Mouse (Mus musculus) lung, embryonic 14.5 days (tissue): ENCODE measurements around the gene Lcp2. TPM values are rescaled to one million over a fixed set of nuclear protein-coding genes. Genes with fewer than 3 reads are reported as not detected.
"Not testable (repeated sequence)": the region's sequence is repeated elsewhere in the genome, so short reads cannot be mapped to it uniquely, and the experiment has no call there.

ENCODE experiments used
- ATAC-seq: fragments of 200-750 bp; cut with Nextera tagmentation; 2 replicates; pipeline ENCODE4 v1.8.0; 2017; ENCODE audit warnings: mild to moderate bottlenecking, moderate TSS enrichment, moderate library complexity; ENCODE audit not compliant: insufficient read depth
- DNase-seq: peaks from one replicate; pipeline ENCODE4 v3.0.0-alpha.2; 2015
- H3K27ac ChIP-seq: fragments of 300-500 bp; sonication (generic); 2 replicates; pipeline ENCODE4 v1.5.1; 2014; ENCODE audit warnings: low read depth, mild to moderate bottlenecking, moderate library complexity
- H3K27me3 ChIP-seq: fragments of 300-500 bp; sonication (generic); 2 replicates; pipeline ENCODE4 v1.6.1; 2014; ENCODE audit warnings: low read length, control low read depth; ENCODE audit not compliant: insufficient read depth
- H3K36me3 ChIP-seq: fragments of 300-500 bp; sonication (generic); 2 replicates; pipeline ENCODE4 v1.6.1; 2014; ENCODE audit warnings: control low read depth; ENCODE audit not compliant: insufficient read depth
- H3K4me1 ChIP-seq: fragments of 300-500 bp; sonication (generic); 2 replicates; pipeline ENCODE4 v1.6.1; 2014; ENCODE audit warnings: antibody characterized with exemption, control low read depth; ENCODE audit not compliant: insufficient read depth
- H3K4me2 ChIP-seq: fragments of 300-500 bp; sonication (generic); 2 replicates; pipeline ENCODE4 v1.6.1; 2014; ENCODE audit warnings: mild to moderate bottlenecking
- H3K4me3 ChIP-seq: fragments of 300-500 bp; sonication (generic); 2 replicates; pipeline ENCODE4 v1.5.1; 2014; ENCODE audit warnings: low read depth, low read length
- H3K9ac ChIP-seq: fragments of 300-500 bp; sonication (generic); 2 replicates; pipeline ENCODE4 v1.6.1; 2014
- H3K9me3 ChIP-seq: fragments of 300-500 bp; sonication (generic); 2 replicates; pipeline ENCODE4 v1.6.1; 2016; ENCODE audit warnings: low read depth, low read length, control low read depth
- CTCF ChIP-seq: IDR thresholded peaks from 2 replicates; pipeline ENCODE4 v1.5.1; 2016; ENCODE audit warnings: antibody characterized with exemption, low read depth
- WGBS: fragments of 180-500 bp; shearing (Covaris S2); extraction: QIAGEN DNeasy Blood & Tissue Kit; methylation state at CpG from one replicate; pipeline ENCODE4 v1.1.7; 2014; 5-methylcytosine and 5-hydroxymethylcytosine counted together
- polyA plus RNA-seq: library from polyadenylated mRNA; unstranded; fragments of >200 nt; fragmentation: Nextera tagmentation; extraction: Ambion mirVana; gene quantifications from 2 replicates; pipeline ENCODE4 v1.2.1, GENCODE M21; 2014

Gene Lcp2
- polyA plus RNA-seq, 1 experiment from 2014 or later = 4.0 TPM

- no peaks in the 10 kb centered on the region for H3K4me1 ChIP-seq
- ATAC-seq = no peak
- TF ChIP-seq CTCF = no peak
- no peak overlapping the region for H3K4me3 ChIP-seq
- H3K27me3 ChIP-seq = no peaks in the 10 kb centered on the region
- H3K9me3 ChIP-seq = no peaks in the 10 kb centered on the region
- no peak overlapping the region for H3K27ac ChIP-seq
- H3K4me2 ChIP-seq = no peak overlapping the region
- WGBS = 51% methylated on average over 2 of the region's 2 CpGs
- H3K9ac ChIP-seq = no peak overlapping the region
- no peaks in the 10 kb centered on the region for H3K36me3 ChIP-seq
- no peak for DNase-seq
Observed at GRCm38 (mm10) chr11:34113760-34114159, 67.0 kb downstream of the Lcp2 start.

- H3K4me3 ChIP-seq = no peak overlapping the region
- H3K4me2 ChIP-seq = no peak overlapping the region
- ATAC-seq (no peak), DNase-seq (peak; percentile 8)
- TF ChIP-seq CTCF = no peak
- H3K4me1 ChIP-seq = no peaks in the 10 kb centered on the region
- H3K36me3 ChIP-seq = no peaks in the 10 kb centered on the region
- H3K9ac ChIP-seq = no peak overlapping the region
- whole genome bisulfite sequencing = 27% methylated on average over 2 of the region's 2 CpGs
- no peaks in the 10 kb centered on the region for H3K9me3 ChIP-seq
- H3K27ac ChIP-seq = no peak overlapping the region
- H3K27me3 ChIP-seq = no peaks in the 10 kb centered on the region
Observed at GRCm38 (mm10) chr11:34116572-34117135, 69.9 kb downstream of the Lcp2 start.

GRCm38 (mm10) chr11:34117581-34117980 is 70.9 kb downstream of the Lcp2 start:
- no peak for ATAC-seq
- H3K4me2 ChIP-seq = no peak overlapping the region
- no peaks in the 10 kb centered on the region for H3K9me3 ChIP-seq
- no peaks in the 10 kb centered on the region for H3K27me3 ChIP-seq
- H3K36me3 ChIP-seq = no peaks in the 10 kb centered on the region
- no peak for TF ChIP-seq CTCF
- no peak overlapping the region for H3K9ac ChIP-seq
- no peak for DNase-seq
- no peaks in the 10 kb centered on the region for H3K4me1 ChIP-seq
- 77% methylated on average over 3 of the region's 3 CpGs for WGBS
- H3K4me3 ChIP-seq = no peak overlapping the region
- no peak overlapping the region for H3K27ac ChIP-seq

- ATAC-seq = no peak
- Histone ChIP-seq H3K4me3 (no peak overlapping the region), H3K9me3 (no peaks in the 10 kb centered on the region), H3K4me1 (no peaks in the 10 kb centered on the region), H3K36me3 (no peaks in the 10 kb centered on the region), H3K27me3 (no peaks in the 10 kb centered on the region), H3K27ac (no peak overlapping the region), H3K9ac (no peak overlapping the region), H3K4me2 (no peak overlapping the region)
- TF ChIP-seq CTCF = no peak
- no peak for DNase-seq
- 70% methylated on average over 3 of the region's 3 CpGs for WGBS
Observed at GRCm38 (mm10) chr11:34118319-34118718, 71.6 kb downstream of the Lcp2 start.

GRCm38 (mm10) chr11:34123147-34123546 is 76.4 kb downstream of the Lcp2 start:
- Histone ChIP-seq H3K27me3 (no peaks in the 10 kb centered on the region), H3K36me3 (no peaks in the 10 kb centered on the region), H3K4me3 (no peak overlapping the region), H3K27ac (no peak overlapping the region), H3K9me3 (no peaks in the 10 kb centered on the region), H3K4me2 (no peak overlapping the region), H3K9ac (no peak overlapping the region), H3K4me1 (no peaks in the 10 kb centered on the region)
- 18% methylated on average over 2 of the region's 2 CpGs for WGBS
- DNase-seq (peak; percentile 84), ATAC-seq (no peak)
- peak; percentile 81 for TF ChIP-seq CTCF

- Histone ChIP-seq H3K4me3 (no peak overlapping the region), H3K27ac (no peak overlapping the region), H3K9ac (no peak overlapping the region), H3K4me1 (no peaks in the 10 kb centered on the region), H3K9me3 (no peaks in the 10 kb centered on the region), H3K27me3 (no peaks in the 10 kb centered on the region), H3K36me3 (no peaks in the 10 kb centered on the region), H3K4me2 (no peak overlapping the region)
- DNase-seq = no peak
- WGBS = 17% methylated on average over 7 of the region's 7 CpGs
- no peak for ATAC-seq
- no peak for TF ChIP-seq CTCF
Observed at GRCm38 (mm10) chr11:34124852-34125251, 78.1 kb downstream of the Lcp2 start.

- H3K4me1 ChIP-seq, H3K4me2 ChIP-seq, H3K27me3 ChIP-seq, H3K9ac ChIP-seq, H3K36me3 ChIP-seq, DNase-seq, ATAC-seq, H3K4me3 ChIP-seq, H3K9me3 ChIP-seq, H3K27ac ChIP-seq: not testable (repeated sequence)
- 65% methylated on average over 3 of the region's 3 CpGs for WGBS
Observed at GRCm38 (mm10) chr11:34125727-34126126, 79.0 kb downstream of the Lcp2 start.

GRCm38 (mm10) chr11:34128412-34128811 is 81.7 kb downstream of the Lcp2 start:
- 72% methylated on average over 2 of the region's 2 CpGs for WGBS

More at GRCm38 (mm10) chr11:34128412-34128811, 81.7 kb downstream of the Lcp2 start:
- Histone ChIP-seq H3K4me2 (no peak overlapping the region), H3K36me3 (no peaks in the 10 kb centered on the region), H3K27ac (no peak overlapping the region), H3K4me3 (no peak overlapping the region), H3K9ac (no peak overlapping the region), H3K4me1 (no peaks in the 10 kb centered on the region), H3K9me3 (no peaks in the 10 kb centered on the region), H3K27me3 (no peaks in the 10 kb centered on the region)
- DNase-seq (no peak), ATAC-seq (no peak)
- TF ChIP-seq CTCF = no peak
